Mouse (Mus musculus) embryonic stem cell, embryonic (primary cell): Measurements from ENCODE around the gene Fbxw7.

Experiments used
- CTCF ChIA-PET, 4 experiments: fragments of 300-600 bp in 2 of 4; fragments of 350-600 bp in 2 of 4; sonication (Branson Sonifier 250); formaldehyde crosslinking; loops; one replicate each; lab custom pipeline; 2022; ENCODE audit warnings: inconsistent platforms in 2 of 4; lab: Charles Lee
- POLR2A ChIA-PET, 4 experiments: fragments of 300-600 bp in 2 of 4; fragments of 350-600 bp in 2 of 4; sonication (Branson Sonifier 250); formaldehyde crosslinking; loops; one replicate each; lab custom pipeline; 2022; ENCODE audit warnings: antibody characterized with exemption in 4 of 4, inconsistent platforms in 1 of 4; lab: Charles Lee

Gene Fbxw7

DNA sequence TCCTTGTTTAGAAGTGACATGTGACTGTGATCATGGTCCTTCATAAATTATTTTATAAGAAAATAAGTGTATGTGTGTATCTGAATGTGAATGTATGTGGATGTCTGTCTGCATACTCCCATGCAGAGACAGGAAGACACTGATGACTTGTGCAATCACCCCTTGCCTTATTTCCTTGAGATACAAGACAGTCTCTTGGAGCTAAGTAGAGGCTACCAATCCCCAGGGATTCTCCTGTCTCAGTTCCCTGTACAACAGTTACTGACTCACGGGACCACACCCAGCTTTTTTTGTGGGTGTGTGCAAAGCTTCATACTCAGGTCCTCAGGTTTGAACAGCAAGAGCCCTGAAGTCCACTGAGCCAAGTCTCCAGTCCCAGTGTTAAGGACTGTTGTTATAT lies 108.2 kb downstream of the Fbxw7 start:
- CTCF ChIA-PET: no interaction called here
- POLR2A ChIA-PET: interaction anchor here in 1 of 4 experiments (1.4 kb wide), 1 partner anchor 25 kb away, joined by 3 read pairs; no protein-coding TSS in a partner anchor

DNA sequence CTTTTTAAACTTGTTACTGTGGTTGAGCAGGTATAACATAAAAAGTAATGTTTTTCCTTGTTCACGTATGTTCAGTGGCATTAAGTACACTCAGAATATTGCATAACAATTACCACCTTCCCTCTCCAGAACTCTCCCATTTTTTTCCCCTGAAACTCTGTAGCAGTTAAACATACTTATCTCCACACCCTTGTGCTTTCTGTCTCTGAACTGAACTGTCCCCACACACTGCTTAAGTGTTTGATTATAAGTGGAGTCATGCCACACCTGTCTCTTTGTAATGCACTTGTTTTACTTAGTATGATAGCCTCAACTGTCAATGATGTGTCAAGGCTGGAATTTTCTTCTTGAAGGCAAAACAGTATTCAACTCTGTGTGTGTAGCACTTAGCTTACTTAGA lies 108.6 kb downstream of the Fbxw7 start:
- ChIA-PET CTCF (no interaction called here), POLR2A (interaction anchor here in 1 of 4 experiments (1.4 kb wide), 1 partner anchor 25 kb away, joined by 3 read pairs; no protein-coding TSS in a partner anchor)

DNA sequence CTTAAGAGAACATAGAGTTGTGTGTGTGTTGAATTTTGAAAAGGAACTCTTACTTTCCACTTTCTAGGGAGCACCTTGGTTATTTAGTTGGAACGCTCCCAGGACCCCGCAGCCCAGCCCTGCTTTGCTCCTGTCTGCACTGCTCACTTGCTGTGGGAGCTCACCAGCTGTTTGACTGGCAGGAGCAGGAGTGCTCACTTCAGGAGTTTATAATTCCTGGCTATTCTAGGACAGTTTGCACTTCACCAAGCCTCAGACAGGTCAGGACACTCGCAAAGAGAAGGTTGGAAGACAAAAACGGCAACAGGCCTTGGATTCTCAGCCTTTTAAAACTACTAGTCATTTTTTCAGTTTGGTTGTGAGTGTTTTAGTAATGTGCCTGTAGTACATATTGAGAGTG lies 110.2 kb downstream of the Fbxw7 start:
- CTCF ChIA-PET: no interaction called here
- POLR2A ChIA-PET: no interaction called here

DNA sequence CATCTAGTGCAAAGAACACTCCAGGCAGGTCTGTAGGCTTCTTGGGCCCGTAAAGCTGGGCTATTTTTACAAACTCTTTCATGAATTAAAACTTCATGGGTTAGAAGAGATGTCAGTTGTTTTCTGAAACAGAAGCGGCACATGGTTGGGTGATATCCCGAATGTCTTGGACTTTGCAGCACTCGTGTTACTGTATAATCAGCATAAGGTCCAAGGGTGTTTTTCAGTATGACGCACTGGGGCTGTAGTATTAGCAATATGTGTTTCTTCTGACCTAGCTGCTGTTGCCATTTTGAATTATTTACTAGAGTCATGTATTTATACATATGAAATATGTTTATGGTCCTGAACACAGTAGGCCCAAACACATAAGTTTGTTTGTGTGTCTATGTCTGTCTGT lies 111.1 kb downstream of the Fbxw7 start:
- POLR2A ChIA-PET: no interaction called here

DNA sequence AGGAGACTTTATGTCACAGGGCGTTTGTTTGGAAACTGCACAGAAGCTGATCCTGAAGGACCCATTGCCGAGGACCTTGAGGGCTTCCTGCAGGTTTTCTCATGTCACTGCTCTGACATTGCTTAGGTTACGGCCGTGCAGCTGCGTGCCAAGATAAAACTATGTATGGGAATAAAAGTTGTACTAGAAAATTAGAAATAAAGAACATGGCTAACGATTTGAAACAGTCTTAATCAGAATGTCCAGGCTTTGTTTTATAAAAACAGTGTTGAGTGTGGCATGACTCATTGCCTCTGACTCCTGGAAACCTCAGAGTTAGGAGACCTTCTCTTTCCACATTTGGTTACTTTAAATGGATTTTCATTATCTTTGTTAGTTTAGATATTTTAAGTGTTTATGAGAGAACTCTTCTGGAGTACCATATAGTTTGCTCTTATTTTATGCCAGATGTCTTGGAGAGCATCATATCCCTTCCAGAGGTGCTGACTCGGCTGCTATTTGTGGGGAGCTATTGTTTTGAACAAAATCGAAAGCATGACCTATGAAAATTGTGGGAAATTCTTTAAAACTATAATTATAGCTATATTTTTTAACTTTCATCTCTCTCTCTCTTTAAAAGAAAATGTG lies 112.2 kb downstream of the Fbxw7 start:
- POLR2A ChIA-PET: interaction anchor here in 2 of 4 experiments (0.7 kb wide), 3 partner anchors 49 to 346 kb away, joined by 3 read pairs; no protein-coding TSS in a partner anchor
- CTCF ChIA-PET: interaction anchor here in 3 of 4 experiments (0.6 to 1.2 kb wide), 4 partner anchors 11 to 533 kb away, joined by 4 to 5 read pairs (median 4); no protein-coding TSS in a partner anchor

More for the DNA sequence above, 111.1 kb downstream of the Fbxw7 start:
- CTCF ChIA-PET: no interaction called here

DNA sequence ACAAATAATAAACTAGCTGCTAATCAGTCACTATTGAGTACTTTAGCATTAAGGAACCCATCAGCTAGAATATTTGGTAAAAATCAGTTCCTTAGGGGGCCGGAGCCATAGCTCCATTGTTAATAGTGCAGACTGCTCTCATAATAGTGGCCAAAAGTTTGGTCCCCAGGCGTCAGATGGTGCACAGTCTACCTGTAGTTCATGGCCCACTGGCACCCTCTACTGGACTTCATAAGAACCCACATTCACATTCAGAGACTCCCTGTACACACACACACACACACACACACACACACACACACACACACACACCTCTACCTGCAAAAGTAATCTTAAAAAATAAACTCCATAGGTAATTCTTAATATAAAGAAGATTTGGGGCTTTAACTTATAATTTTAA lies 112.8 kb downstream of the Fbxw7 start:
- CTCF ChIA-PET: interaction anchor here (0.6 to 1.2 kb wide), 8 partner anchors 10 to 606 kb away, joined by 3 to 9 read pairs (median 4); no protein-coding TSS in a partner anchor
- POLR2A ChIA-PET: interaction anchor here in 2 of 4 experiments (0.6 to 1.6 kb wide), 6 partner anchors 9 to 644 kb away, joined by 3 to 5 read pairs (median 3); no protein-coding TSS in a partner anchor

DNA sequence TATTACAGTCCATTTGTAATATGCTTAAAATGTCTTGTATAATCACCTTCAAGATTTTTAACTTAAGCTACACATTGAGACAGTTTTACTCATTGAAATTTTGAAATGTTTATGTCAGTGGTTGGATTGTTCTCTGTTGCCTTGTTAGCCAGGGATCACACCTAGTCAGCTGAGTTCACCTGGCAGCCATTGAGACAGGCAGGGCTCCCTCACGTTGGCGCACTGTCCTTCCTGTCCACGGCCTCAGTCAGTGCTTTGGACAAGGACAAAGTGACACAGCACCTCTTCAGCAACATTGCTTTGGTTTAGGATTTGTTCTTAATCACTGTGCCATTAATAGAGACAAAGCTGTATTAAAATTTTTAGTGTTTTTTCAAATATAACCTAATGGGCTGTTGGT lies 114.1 kb downstream of the Fbxw7 start:
- ChIA-PET CTCF (interaction anchor here in 1 of 4 experiments (0.5 kb wide), 1 partner anchor 59 kb away, joined by 3 read pairs; no protein-coding TSS in a partner anchor), POLR2A (interaction anchor here in 1 of 4 experiments (0.8 to 1.6 kb wide), 3 partner anchors 10 to 643 kb away, joined by 3 to 5 read pairs (median 3); no protein-coding TSS in a partner anchor)

DNA sequence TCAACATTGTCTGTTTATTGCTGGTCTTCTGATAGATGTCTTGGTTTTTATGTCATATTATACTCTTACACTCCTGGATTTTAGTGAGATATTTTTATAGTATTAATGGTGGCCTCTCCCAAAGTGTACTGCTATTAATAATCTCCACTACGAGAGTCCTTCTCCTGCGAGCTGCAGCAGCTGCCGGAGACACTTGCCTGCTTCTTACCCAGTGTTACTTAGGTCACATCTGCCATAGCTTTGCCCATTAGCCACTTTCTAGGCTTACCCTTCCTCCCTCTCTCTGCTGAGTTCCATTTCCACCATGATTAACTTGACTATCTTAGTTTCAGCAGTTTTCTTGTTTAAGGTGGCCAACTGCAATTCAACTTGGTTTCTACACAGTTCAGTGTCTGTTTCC lies 115.6 kb downstream of the Fbxw7 start:
- ChIA-PET CTCF (no interaction called here), POLR2A (no interaction called here)

DNA sequence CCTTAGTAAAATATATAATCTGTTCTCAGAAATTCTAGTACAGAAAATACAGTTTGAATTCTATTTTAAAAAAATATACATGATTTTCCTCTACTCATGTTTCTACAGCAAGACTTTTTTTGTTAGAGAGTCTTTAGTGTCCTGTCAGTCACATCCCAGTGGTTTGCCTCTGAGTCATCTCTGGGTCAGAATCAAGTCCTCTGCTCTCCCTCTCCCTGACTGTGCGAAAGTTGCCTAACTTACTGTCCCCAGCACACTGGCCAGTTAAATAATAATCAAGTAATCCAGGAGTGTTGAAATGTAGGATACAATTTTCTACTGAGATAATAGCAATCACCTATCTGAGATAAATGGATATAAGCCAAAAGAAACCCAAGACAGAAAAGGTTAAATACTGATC lies 120.7 kb downstream of the Fbxw7 start:
- ChIA-PET POLR2A (interaction anchor here in 1 of 4 experiments (0.9 kb wide), 1 partner anchor 36 kb away, joined by 4 read pairs; no protein-coding TSS in a partner anchor), CTCF (no interaction called here)

DNA sequence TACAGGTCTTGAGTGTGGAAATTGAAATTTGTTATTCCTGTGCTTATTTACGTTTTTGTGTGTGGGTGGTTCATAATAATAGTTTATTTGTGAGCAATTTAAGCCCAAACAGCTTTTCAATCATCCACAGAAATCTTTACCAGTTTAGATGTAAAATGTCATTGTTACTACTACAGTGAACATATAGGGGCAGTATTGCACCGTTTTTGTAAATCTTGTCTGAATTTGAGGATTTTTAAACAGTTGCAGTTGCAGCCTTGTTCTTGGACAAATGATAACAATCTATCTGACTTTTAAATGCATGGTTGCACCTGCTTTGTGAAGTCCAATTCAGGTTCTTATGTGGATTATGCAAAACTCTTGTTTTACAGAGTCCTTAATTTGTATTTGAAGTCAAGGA lies 121.2 kb downstream of the Fbxw7 start:
- CTCF ChIA-PET: no interaction called here
- POLR2A ChIA-PET: no interaction called here

DNA sequence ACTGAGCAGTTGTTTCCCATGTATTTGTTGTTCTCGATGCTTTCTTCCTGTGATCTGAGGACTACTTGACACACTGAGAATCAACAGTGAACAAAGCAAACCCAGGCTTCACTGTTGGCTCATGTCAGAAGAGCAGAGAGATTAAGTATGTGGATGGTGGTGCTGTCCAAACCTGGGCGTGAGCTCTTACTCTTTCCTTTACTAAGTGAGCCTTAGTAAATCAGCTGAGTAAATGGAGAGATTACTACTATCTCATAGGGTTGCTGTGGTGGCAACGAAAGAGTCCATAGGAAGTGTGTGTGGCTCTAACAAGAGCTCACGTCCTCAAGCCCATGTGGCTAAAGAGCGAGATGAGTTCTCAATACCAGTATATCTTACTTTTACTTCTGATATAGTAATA lies 121.9 kb downstream of the Fbxw7 start:
- CTCF ChIA-PET: no interaction called here

DNA sequence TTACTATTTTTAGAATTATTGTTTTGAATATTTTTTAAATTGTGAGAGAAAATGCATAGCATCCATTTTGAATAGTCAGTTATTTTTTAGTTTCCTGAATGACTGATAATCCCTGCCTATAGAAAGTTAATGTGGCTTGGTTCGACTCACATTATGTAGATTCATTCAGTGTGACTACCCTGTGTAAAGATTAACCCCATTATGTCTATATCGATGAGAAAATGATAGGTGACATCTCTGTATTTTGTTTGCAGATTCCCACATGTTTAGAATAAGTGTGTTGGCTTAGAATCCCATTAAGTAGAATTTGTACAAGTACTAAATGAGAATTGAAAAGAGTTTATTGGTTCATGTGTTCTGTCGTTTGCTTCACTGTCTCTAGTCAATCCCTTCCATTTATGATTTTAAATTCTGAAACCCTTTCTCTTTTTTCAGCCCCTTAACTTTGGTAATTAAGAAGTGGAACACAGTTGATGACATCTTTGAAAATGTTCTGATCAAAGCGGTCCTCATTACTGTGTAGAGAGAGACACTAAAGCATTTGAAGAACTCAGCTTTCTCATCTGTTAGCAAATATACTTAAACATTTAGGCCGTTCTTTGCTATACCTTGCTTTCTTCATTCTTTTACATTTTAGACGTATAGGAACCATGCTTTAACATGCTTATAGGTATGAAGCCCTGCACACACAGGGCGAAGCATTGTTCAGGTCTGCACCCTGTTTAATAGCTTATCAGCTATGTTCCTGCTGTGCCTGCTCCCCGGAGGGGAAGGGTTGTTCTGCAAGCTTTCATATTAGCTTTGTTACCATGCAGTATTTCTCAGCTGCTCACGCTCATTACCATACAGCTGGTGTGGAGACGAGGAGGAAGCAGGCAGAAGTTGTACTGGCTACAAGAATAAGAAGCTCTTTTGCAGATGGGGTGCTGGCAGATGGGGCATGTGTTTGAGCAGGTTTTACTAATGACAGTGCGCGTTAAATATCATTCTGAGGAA lies 122.6 kb downstream of the Fbxw7 start:
- ChIA-PET CTCF (interaction anchor here in 2 of 4 experiments (0.7 to 0.8 kb wide), 2 partner anchors 10 to 322 kb away, joined by 3 to 4 read pairs; no protein-coding TSS in a partner anchor), POLR2A (interaction anchor here in 2 of 4 experiments (0.8 to 1.5 kb wide), 5 partner anchors 9 to 178 kb away, joined by 3 read pairs; no protein-coding TSS in a partner anchor)

More for the DNA sequence above, 121.9 kb downstream of the Fbxw7 start:
- POLR2A ChIA-PET: interaction anchor here in 1 of 4 experiments (0.8 kb wide), 1 partner anchor 179 kb away, joined by 3 read pairs; no protein-coding TSS in a partner anchor

DNA sequence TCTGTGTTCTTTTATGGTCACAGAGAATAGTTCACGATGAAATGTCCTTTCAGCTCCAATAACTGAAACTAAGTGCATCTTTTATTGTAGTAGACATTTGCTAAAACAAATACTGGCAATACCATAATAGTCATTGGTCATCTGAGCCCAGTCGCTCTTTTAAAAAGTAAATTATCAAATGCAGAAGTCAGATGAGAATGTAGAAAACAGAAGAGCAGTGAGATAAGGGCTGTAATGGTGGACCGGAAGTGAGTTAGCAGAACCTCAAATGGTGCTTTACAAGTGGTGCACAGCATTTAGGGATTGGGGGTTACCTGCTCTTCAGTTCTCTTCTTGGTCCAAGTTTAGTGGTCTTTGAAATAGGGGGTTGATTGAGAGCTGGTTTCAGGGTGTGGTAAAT lies 129.9 kb downstream of the Fbxw7 start:
- CTCF ChIA-PET: no interaction called here

DNA sequence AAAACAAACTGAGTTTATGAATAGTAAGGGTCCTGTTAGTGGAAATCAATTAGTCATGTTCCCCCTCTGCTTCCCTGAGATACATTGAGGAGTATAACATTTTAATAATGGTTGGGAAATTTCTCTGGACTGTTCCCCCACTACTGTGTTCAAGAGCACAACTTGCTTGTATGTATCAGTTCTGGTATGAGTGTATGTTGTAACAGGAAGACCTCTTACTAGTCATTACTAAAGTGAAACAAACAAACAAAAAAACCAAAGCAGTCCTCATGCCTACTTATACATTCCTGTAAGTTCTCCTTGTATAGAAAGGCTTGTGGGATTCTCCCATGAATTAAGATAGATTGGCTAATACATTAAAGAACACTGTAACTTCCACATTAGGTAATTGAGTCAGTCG lies 131.3 kb downstream of the Fbxw7 start:
- CTCF ChIA-PET: no interaction called here
- POLR2A ChIA-PET: interaction anchor here in 2 of 4 experiments (0.7 to 1.1 kb wide), 2 partner anchors 8 to 336 kb away, joined by 3 read pairs; no protein-coding TSS in a partner anchor

More for the DNA sequence above, 129.9 kb downstream of the Fbxw7 start:
- POLR2A ChIA-PET: no interaction called here

DNA sequence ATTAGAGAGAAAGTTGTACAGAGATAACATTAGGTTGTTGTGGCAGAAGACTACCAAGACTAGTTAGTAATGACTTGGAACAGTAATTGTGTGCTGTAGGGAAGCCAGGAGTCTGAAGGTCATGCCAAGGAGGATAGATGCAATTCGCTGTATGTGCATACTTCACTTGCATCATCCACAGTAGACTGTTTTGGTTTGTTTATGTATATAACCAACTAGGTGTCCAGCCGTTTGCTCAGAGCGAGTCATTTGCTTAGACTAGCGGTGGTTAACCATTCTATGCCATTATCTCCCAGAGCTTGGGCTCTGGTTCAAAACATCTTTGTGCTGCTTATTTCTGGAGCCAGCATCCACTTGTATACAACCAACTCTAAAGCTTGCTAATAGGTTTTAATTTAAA lies 134.3 kb downstream of the Fbxw7 start:
- CTCF ChIA-PET: interaction anchor here in 1 of 4 experiments (0.6 kb wide), 1 partner anchor 411 kb away, joined by 3 read pairs; no protein-coding TSS in a partner anchor

DNA sequence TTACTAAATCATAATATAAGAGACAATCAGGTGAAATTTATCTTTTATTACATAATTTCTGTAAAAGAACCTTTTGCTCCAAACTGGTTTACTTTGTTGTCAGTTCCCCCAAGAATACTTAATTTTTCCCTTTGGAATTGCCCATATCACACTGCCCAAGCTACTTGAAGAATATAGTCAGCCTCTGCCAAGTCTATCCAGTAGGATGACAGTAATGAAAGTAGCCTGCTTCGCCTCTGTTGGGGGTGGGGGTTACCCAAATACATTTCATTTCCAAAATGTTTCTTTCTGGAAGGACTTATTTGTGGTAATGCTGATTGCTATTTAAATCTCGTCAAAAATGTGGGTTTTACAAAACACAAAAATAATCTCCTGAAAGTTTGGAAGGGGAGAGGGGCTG lies 136.6 kb downstream of the Fbxw7 start:
- ChIA-PET CTCF (no interaction called here), POLR2A (interaction anchor here in 2 of 4 experiments (1.0 to 1.1 kb wide), 2 partner anchors 20 kb away, joined by 3 to 5 read pairs; no protein-coding TSS in a partner anchor)

More for the DNA sequence above, 134.3 kb downstream of the Fbxw7 start:
- POLR2A ChIA-PET: no interaction called here

DNA sequence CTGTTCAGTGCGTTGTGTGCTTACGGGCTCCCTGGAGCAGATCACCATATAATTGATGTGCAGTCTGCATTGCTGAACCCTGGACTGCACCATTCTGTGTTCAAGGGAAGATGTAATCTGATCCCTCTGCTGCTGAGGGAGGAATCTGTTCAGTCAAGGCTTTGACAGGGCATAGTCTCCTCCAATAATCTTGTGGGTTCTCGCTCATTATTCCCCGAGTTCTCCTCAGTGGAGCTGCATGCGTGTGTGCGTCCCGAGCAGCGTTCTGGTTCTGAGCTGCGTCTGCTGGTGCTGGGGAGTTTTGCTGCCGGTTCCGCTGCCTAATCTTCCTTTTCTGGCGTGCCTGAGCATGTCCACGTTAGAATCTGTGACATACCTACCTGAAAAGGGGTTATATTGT lies 137.1 kb downstream of the Fbxw7 start:
- ChIA-PET POLR2A (interaction anchor here in 2 of 4 experiments (1.0 to 1.4 kb wide), 5 partner anchors 8 to 20 kb away, joined by 3 to 5 read pairs (median 3); no protein-coding TSS in a partner anchor), CTCF (no interaction called here)

DNA sequence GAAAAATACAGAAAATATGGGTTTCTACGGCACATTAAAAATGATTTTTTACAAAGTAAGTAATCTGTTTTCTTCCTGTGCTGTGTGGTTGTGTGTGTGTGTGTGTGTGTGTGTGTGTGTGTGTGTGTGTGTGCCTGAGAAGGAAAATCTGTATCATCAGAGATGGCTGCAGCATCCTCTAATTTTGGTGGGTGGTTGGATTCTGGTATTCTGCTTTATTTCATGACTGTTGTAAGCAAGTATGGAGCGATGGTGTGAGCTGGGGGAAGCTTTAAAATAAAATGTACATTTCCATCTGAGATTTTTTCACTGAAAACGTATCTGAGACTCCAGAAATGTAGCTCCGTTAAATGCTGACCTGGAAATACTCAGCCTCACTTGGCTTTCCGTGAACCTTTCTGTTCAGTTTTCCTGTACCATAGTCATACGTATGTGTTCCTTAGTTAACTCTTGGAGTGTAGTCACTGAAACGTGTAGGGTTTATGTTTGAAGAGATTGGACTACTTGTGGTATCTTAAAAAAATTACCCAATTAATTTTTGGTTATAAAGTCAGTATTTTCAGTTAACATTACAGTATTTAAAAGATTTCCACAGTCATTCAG lies 137.6 kb downstream of the Fbxw7 start:
- ChIA-PET POLR2A (interaction anchor here in 2 of 4 experiments (0.7 to 1.4 kb wide), 8 partner anchors 9 to 349 kb away, joined by 3 to 5 read pairs (median 3); no protein-coding TSS in a partner anchor), CTCF (no interaction called here)
